Mouse (Mus musculus): Measurements from ENCODE around the gene 2610301B20Rik.

GRCm38 (mm10) chr4:10872685-10873539 lies 1.4 kb upstream of the 2610301B20Rik start:
- TF ChIP-seq SRF (IDR thresholded peaks at IDR 0.05; ENCODE audit: control insufficient read depth, insufficient read length, low read depth) (no peak), MAX (IDR thresholded peaks at IDR 0.05; ENCODE audit: low read depth) (no peak), CEBPB (IDR thresholded peaks at IDR 0.05; ENCODE audit: insufficient read depth, poor library complexity, severe bottlenecking) (no peak)

Data from myocyte (in vitro differentiated cells).